Mouse (Mus musculus) ES-E14 (cell line): ENCODE data around the gene Nsun7. TPM values are rescaled to one million over a fixed set of nuclear protein-coding genes. Genes with fewer than 3 reads are reported as not detected.

Experiments
- DNase-seq: peaks from one replicate; pipeline ENCODE4 v3.0.0-alpha.2; 2013; ENCODE audit warnings: low read depth, low spot score
- H3K27ac ChIP-seq: 2 replicates; pipeline ENCODE4 v1.5.1; 2012; ENCODE audit warnings: low read depth, mild to moderate bottlenecking, low read length, moderate library complexity, mixed read lengths; ENCODE audit not compliant: poor library complexity, insufficient read depth, severe bottlenecking
- H3K36me3 ChIP-seq: 2 replicates; pipeline ENCODE4 v1.6.1; 2012; ENCODE audit warnings: mild to moderate bottlenecking, low read length, moderate library complexity, mixed read lengths; ENCODE audit not compliant: control insufficient read depth, poor library complexity, insufficient read depth, severe bottlenecking
- H3K4me1 ChIP-seq, 2 experiments: fragments of 150-350 bp in 1 of 2; sonication (generic) in 1 of 2; 2 replicates each; pipeline ENCODE4 v1.6.1; 2012; ENCODE audit warnings: low read length in 2 of 2, mild to moderate bottlenecking in 1 of 2, mixed read lengths in 1 of 2; ENCODE audit not compliant: control insufficient read depth in 2 of 2, insufficient read depth in 2 of 2, poor library complexity in 1 of 2
- H3K4me3 ChIP-seq, 2 experiments: fragments of 150-350 bp in 1 of 2; sonication (generic) in 1 of 2; 2 replicates each; pipeline ENCODE4 v1.5.1; 2012; ENCODE audit warnings: low read length in 2 of 2, low read depth in 1 of 2, mild to moderate bottlenecking in 1 of 2, mixed read lengths in 1 of 2; ENCODE audit not compliant: insufficient read depth in 1 of 2, poor library complexity in 1 of 2, severe bottlenecking in 1 of 2
- H3K9ac ChIP-seq: 2 replicates; pipeline ENCODE4 v1.6.1; 2012; ENCODE audit warnings: low read depth, mild to moderate bottlenecking, low read length, mixed read lengths; ENCODE audit not compliant: poor library complexity, insufficient read depth, severe bottlenecking
- H3K9me3 ChIP-seq: fragments of 150-350 bp; sonication (generic); 2 replicates; pipeline ENCODE4 v1.6.1; 2012; ENCODE audit warnings: low read depth, mild to moderate bottlenecking, low read length; ENCODE audit not compliant: control insufficient read depth, insufficient read depth
- CHD2 ChIP-seq: IDR thresholded peaks from 2 replicates; pipeline ENCODE4 v1.6.1; 2014; ENCODE audit warnings: mild to moderate bottlenecking, low read depth, low read length, inconsistent platforms
- HCFC1 ChIP-seq: IDR thresholded peaks from 2 replicates; pipeline ENCODE4 v1.6.1; 2012; ENCODE audit warnings: low read length, inconsistent platforms, borderline replicate concordance; ENCODE audit not compliant: insufficient read depth
- MAFK ChIP-seq: IDR thresholded peaks from 2 replicates; pipeline ENCODE4 v1.6.1; 2014; ENCODE audit warnings: mild to moderate bottlenecking, low read depth, low read length, inconsistent platforms; ENCODE audit not compliant: insufficient read depth
- ZC3H11A ChIP-seq: IDR thresholded peaks from 2 replicates; pipeline ENCODE4 v1.6.1; 2012; ENCODE audit warnings: low read depth, mild to moderate bottlenecking, inconsistent platforms, low read length, borderline replicate concordance
- ZNF384 ChIP-seq: IDR thresholded peaks from 2 replicates; pipeline ENCODE4 v1.6.1; 2012; ENCODE audit warnings: low read depth, low read length, inconsistent platforms
- in situ Hi-C, 2 experiments: fragments of 600-800 bp; cut with MboI; formaldehyde crosslinking; loops; one replicate each; pipeline ENCODE4 v1.15.1; 2025; ENCODE audit warnings: low sequenced_read_pairs in 2 of 2, inconsistent platforms in 1 of 2; ENCODE audit not compliant: unreplicated experiment in 2 of 2
- total RNA-seq: library from RNA; depleted of rRNA; stranded (reverse); fragments of 300-350 nt; gene quantifications from 2 replicates; pipeline ENCODE4 v1.2.3, GENCODE M21; 2012

Nsun7 gene
- total RNA-seq, 1 experiment = 0.04 TPM

DNA sequence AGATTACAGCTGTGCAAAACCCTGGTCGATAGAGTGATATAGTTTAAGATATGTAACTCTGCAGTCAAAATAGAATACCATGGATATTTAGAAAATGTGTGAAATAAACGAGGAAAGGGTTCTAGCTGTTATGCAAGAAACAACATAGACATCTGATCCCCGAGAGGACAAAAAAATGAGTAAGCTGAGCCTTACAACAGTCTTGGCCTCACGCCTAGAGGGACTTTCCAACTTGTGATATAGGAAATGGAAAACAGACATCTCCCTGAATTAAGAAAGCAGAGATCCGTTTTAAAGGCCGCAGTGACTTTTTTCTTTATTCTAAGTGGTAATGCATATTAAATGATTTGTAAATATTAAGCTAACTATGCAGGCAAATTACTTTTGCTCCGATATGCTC is 9.9 kb downstream of the Nsun7 start:
- no peak for DNase-seq
- in situ Hi-C loops = loop anchor here in 1 of 2 experiments (10.0 kb wide), 1 partner anchor 395 kb away; no protein-coding TSS in a partner anchor
- Histone ChIP-seq H3K4me1 (no peaks in the 10 kb centered on the region), H3K36me3 (no peaks in the 10 kb centered on the region), H3K9ac (no peak overlapping the region), H3K4me3 (no peak overlapping the region), H3K27ac (no peak overlapping the region), H3K9me3 (no peaks in the 10 kb centered on the region)
- TF ChIP-seq CHD2 = no peak
- no peak for TF ChIP-seq ZNF384
- no peak for TF ChIP-seq MAFK
- TF ChIP-seq HCFC1 = no peak
- no peak for TF ChIP-seq ZC3H11A

GRCm38 (mm10) chr5:66271141-66271540 is 11.4 kb downstream of the Nsun7 start:
- H3K4me3 ChIP-seq = no peak overlapping the region
- H3K9ac ChIP-seq = no peak overlapping the region
- in situ Hi-C loops = loop anchor here in 1 of 2 experiments (10.0 kb wide), 1 partner anchor 394 kb away; no protein-coding TSS in a partner anchor
- TF ChIP-seq MAFK (no peak), ZC3H11A (no peak)
- no peaks in the 10 kb centered on the region for H3K9me3 ChIP-seq
- no peak for DNase-seq
- no peaks in the 10 kb centered on the region for H3K4me1 ChIP-seq
- no peak overlapping the region for H3K27ac ChIP-seq
- H3K36me3 ChIP-seq = no peaks in the 10 kb centered on the region

DNA sequence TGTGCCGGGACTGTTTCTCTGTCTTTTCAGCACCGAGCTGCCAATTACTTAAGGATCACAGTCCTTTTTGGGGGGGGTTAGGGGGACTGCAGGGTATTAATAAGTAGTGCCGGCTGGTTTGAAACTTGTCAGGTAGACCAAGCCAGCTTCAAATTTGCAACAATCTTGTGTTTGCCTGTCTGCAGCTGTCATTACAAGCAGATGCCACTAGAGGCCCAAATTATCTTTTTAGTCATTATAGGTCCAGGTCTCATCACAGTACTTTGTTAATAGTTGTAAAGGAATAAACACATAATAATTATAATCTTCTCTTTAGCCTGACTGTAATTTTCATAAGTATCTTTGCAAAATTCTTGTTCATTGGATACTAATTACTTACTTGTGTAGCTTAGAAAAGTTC is 14.7 kb downstream of the Nsun7 start:
- Histone ChIP-seq H3K9ac (no peak overlapping the region), H3K4me1 (no peaks in the 10 kb centered on the region), H3K27ac (no peak overlapping the region), H3K36me3 (no peaks in the 10 kb centered on the region), H3K9me3 (no peaks in the 10 kb centered on the region), H3K4me3 (no peak overlapping the region)
- TF ChIP-seq CHD2 (no peak), MAFK (no peak), HCFC1 (no peak), ZC3H11A (no peak), ZNF384 (no peak)
- in situ Hi-C loops = loop anchor here in 1 of 2 experiments (10.0 kb wide), 1 partner anchor 390 kb away; no protein-coding TSS in a partner anchor
- DNase-seq = no peak

GRCm38 (mm10) chr5:66279650-66280049 is 20.0 kb downstream of the Nsun7 start:
- in situ Hi-C loops = loop anchor here (10.0 to 25.0 kb wide), 2 partner anchors 383 to 385 kb away; no protein-coding TSS in a partner anchor
- Histone ChIP-seq H3K36me3 (no peaks in the 10 kb centered on the region), H3K27ac (no peak overlapping the region), H3K4me1 (no peaks in the 10 kb centered on the region), H3K4me3 (no peak overlapping the region), H3K9ac (no peak overlapping the region), H3K9me3 (no peaks in the 10 kb centered on the region)
- no peak for DNase-seq
- TF ChIP-seq CHD2 = no peak
- TF ChIP-seq ZC3H11A = no peak
- TF ChIP-seq HCFC1 = no peak
- no peak for TF ChIP-seq ZNF384
- TF ChIP-seq MAFK = no peak

- H3K9me3 ChIP-seq = no peaks in the 10 kb centered on the region
- no peaks in the 10 kb centered on the region for H3K4me1 ChIP-seq
- no peak overlapping the region for H3K9ac ChIP-seq
- in situ Hi-C loops = loop anchor here in 1 of 2 experiments (25.0 kb wide), 1 partner anchor 382 kb away; no protein-coding TSS in a partner anchor
- no peak overlapping the region for H3K27ac ChIP-seq
- peak; percentile 16 for DNase-seq
- H3K36me3 ChIP-seq = no peaks in the 10 kb centered on the region
- TF ChIP-seq ZNF384 (no peak), ZC3H11A (0 out of 2 replicates have a peak, but pooled peaks have one; percentile 33)
- no peak overlapping the region for H3K4me3 ChIP-seq
Observed at GRCm38 (mm10) chr5:66280742-66281141, 21.0 kb downstream of the Nsun7 start.
